Mouse (Mus musculus) layer of hippocampus, postnatal 25 days (tissue): ENCODE data around the gene Tmem39b. TPM values are rescaled to one million over a fixed set of nuclear protein-coding genes. Genes with fewer than 3 reads are reported as not detected.

Source experiments
- DNase-seq, 2 experiments: peaks; one replicate each; pipeline ENCODE4 v3.0.0; 2022; ENCODE audit warnings: mixed read lengths in 2 of 2, low spot score in 1 of 2; ENCODE audit errors: extremely low spot score in 1 of 2
- total RNA-seq, 2 experiments: library from RNA; stranded (reverse); gene quantifications; 2 replicates each; pipeline ENCODE4 v1.2.3; 2021

Tmem39b gene
- total RNA-seq, 2 experiments from 2014 or later = 12.5 to 18.6 TPM

DNA sequence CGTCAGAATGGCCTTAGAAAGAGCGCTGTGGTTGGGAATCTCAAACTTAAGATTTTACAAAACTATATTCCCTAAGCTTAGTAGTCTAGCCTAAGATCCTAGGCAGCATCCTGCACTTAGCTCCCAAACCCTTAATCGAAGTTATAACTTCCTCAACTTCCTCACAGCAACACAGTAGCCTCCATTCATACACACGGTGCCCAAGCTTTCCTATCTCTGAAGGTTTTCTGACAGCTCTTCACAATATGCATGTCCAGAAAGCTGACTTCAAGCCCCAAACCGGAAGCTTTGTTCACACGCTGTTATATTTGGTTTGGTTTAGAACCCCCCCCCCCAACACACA, 852 bp downstream of the Tmem39b start:
- DNase-seq = no peak

- no peak for DNase-seq
Observed at GRCm38 (mm10) chr4:129684531-129684930, 12.1 kb downstream of the Tmem39b start.

GRCm38 (mm10) chr4:129683901-129684493, 12.6 kb downstream of the Tmem39b start:
- no peak for DNase-seq

DNA sequence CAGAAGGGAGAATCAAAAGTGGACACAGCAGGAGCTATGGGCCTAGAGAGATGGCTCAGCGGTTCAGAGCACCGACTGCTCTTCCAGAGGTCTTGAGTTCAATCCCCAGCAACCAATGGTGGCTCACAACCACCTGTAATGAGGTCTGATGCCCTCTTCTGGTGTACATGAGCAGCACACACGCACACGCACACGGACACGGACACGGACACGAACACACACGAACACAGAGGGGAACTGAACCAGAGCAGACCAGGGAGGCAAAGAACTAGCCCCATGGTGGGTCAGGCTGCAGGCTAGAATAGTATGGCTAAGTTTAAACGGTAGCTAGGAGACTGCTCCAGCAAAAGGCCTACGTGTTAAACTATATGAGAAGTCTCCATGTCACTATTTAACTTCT, 14.8 kb downstream of the Tmem39b start:
- no peak for DNase-seq

GRCm38 (mm10) chr4:129672878-129673449, 23.7 kb downstream of the Tmem39b start:
- DNase-seq = no peak

- DNase-seq = peak; percentile 88 to 90
Observed at GRCm38 (mm10) chr4:129672083-129672877, 24.4 kb downstream of the Tmem39b start, which contains the start of gene Kpna6. Kpna6 (minus strand) TSS chr4:129672767.

GRCm38 (mm10) chr4:129671491-129672082, 25.1 kb downstream of the Tmem39b start:
- peak in 1 of 2 experiments; percentile 44 for DNase-seq

DNA sequence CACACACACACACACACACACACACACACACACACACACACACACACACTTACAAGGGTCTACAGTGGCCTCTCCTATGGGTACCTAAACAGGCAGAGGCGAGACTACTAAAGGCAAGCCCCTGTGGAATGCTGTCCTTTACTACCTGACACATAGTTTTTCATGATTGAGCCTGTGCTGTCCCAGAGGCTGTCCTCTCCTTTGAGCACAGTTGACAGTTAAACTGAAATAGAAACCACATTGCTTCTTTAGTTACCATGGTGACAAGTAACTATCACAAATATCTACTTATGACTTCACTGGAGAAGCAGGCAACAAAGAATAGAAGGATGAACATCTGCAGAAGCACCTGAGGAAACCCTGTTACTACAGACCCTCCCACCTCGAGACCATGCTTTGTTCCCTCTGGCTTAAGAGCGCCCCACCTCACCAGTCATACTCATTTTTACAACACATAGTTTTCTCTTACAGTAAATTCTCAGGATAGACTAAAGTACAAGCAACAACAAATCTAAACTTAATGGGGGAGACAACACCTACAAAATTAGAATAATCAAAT, 34.3 kb downstream of the Tmem39b start:
- DNase-seq = no peak

DNA sequence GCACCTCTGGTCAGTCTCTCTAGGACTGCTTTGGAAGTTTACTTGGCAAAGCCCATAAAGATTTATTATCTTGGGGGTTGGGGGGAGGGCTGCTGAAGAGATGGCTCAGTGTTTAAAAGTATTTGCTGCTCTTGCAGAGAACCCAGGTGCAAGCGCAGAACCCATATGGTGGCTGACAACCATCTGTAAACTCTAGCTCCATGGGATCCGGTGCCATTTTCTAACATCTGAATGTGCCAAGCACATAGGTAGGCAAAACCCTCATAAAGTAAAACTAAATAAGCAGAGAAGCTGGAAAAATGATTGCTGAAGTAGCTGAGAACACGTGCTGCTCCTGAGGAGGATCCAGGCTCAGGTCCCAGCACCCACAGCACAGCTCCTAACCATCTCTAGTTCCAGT, 35.1 kb downstream of the Tmem39b start:
- DNase-seq = no peak

- no peak for DNase-seq
Observed at GRCm38 (mm10) chr4:129654770-129655169, 41.9 kb downstream of the Tmem39b start.

DNA sequence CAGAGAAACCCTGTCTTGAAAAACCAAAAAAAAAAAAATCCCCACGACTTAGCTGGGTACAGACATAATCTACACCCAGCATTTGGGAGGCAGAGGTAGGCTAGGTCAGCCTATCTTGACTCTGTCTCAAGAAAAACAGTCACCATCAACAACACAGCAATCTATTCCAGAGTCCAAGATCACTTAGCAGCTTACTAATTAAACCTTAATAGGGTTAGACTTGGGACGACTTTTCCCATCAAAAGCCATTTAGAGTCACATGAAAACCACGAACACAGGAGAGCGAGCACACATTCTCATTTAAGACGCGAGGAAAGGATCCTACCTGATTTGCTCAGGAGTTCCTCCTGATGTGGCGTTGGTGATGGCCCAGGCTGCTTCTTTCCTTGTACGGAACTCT, 46.3 kb downstream of the Tmem39b start:
- no peak for DNase-seq

- no peak for DNase-seq
Observed at GRCm38 (mm10) chr4:129648656-129649055, 48.0 kb downstream of the Tmem39b start.

DNA sequence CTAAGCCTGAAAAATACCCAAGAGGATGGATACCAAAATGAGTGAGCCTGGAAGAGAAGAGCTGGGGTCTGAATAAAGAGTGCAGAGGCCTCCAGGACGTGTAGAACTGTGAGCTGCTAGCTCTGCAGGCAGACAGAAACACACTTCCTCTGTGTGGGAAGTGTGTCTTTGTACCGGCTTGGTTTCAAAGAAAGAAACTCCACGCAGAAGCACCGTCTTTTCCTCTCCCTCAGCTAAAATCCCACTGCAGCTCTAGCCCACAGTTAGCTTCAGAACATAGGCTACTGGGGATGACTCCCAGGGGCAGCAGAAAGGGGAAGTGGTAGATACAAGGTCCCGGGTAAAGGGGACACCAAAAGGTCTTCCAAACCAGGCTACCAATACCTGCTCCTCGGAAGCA, 51.4 kb downstream of the Tmem39b start:
- no peak for DNase-seq

GRCm38 (mm10) chr4:129641756-129642155, 54.9 kb downstream of the Tmem39b start:
- DNase-seq = no peak

GRCm38 (mm10) chr4:129640638-129641467, 55.8 kb downstream of the Tmem39b start, which contains the start of gene Txlna:
Txlna (minus strand) TSS chr4:129641065.
- DNase-seq = peak; percentile 90 to 96

GRCm38 (mm10) chr4:129640101-129640637, 56.5 kb downstream of the Tmem39b start:
- no peak for DNase-seq

DNA sequence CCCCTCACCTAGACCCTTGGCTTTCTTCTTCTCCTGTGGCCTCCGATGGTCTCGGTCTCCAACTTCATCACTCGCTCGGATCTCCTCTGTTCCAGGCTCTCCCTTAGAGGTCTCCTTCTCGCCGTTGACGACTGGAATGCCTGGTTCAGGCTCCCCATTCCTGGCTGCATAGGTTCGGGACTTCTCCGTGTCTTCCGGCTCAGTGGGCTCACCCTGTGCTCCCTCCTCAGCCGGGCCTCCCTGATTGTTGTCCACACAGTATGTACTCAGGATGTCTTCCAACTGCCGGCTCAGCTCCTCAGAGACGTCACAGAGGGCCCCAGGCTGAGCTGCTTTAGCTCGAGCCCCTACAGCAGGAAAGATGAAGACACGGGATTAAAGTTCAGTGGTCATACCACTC, 57.4 kb downstream of the Tmem39b start:
- no peak for DNase-seq

DNA sequence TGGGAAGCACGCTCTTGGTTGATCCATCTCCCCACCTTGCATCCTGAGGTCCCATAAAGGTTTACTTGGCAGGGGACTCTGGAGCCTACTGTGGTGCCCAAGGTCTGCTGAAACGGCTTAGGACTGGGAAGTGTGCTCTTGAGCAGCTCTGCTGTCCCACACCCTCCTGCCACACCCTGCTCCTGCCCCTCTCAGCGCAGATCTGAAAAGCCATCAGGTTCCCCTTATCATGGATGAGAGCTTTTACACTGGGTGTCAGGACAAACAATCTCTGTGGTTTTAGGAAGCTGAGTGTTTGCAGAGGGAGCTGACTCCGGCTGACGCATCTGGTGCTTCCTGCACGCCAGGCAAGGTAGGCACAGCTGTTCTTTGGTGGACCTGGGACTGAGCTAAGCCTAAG, 62.8 kb downstream of the Tmem39b start:
- no peak for DNase-seq

- no peak for DNase-seq
Observed at GRCm38 (mm10) chr4:129631867-129632266, 64.8 kb downstream of the Tmem39b start.

DNA sequence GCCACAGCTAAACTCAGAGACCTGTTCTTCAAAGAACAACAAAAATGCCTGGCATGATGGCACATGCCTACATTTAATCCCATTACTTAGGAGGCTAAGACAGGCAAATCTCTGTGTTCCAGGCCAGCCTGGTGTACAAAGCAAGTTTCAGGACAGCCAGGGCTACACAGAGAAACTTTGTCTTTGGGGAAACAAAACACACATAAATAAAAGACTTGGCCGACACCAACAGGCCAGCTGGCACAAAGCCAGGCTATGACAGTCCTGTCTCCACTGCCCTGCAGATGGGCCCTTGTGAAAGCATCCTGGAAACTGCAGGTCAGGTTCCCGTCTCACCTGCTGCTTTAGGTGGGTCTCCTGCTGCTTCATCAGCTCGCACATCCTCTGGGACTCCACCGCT, 65.7 kb downstream of the Tmem39b start:
- no peak for DNase-seq
